Mouse (Mus musculus): ENCODE measurements at regions not wholly inside any gene's neighbourhood (a gene's known extent, or its start where the extent isn't known, plus 50 kb on each side); places are given as distances from the start of the nearest gene placed in this dataset.

DNA sequence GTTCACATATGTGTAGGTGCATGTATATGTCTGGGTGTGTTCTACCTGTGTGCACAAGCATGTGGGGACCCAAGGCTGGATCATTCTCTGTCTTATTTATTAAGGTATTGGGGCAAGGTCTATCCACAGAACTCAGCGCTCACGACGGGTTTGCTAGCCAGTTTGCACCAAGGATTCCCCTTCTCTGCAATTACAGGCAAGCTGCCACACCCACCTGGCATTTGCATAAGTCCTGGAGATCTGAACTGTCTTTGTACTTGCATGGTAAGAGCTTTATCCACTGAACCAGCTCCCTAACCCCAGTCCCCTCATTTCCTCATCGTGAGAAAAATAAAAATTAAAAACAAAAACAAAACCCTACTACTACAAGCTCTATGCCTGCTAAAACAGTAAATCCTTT is 71.6 kb downstream of the Lao1 start:
- TF ChIP-seq CTCF (IDR thresholded peaks at IDR 0.05; ENCODE audit: extremely low read depth, insufficient read depth, low read length): no peak
- TF ChIP-seq POLR2A (IDR thresholded peaks at IDR 0.05; ENCODE audit: extremely low read depth, insufficient read depth, low read length): no peak

Measured in cortical plate, adult 2 months (tissue).